Mouse (Mus musculus) liver, postnatal 0 days (tissue): ENCODE data around the gene Gm21970. TPM values are rescaled to one million over a fixed set of nuclear protein-coding genes. Genes with fewer than 3 reads are reported as not detected.
"Not testable (repeated sequence)": the region's sequence is repeated elsewhere in the genome, so short reads cannot be mapped to it uniquely, and the experiment has no call there.

Experiments used
- ATAC-seq: fragments of 200-750 bp; cut with Nextera tagmentation; 2 replicates; pipeline ENCODE4 v1.8.0; 2017; ENCODE audit warnings: mild to moderate bottlenecking, moderate library complexity
- DNase-seq: peaks from one replicate; pipeline ENCODE4 v3.0.0-alpha.2; 2016
- H3K27ac ChIP-seq: fragments of 300-500 bp; sonication (generic); 2 replicates; pipeline ENCODE4 v1.5.1; 2014; ENCODE audit warnings: antibody characterized with exemption, moderate library complexity, mild to moderate bottlenecking, low read depth
- H3K27me3 ChIP-seq: fragments of 300-500 bp; sonication (generic); 2 replicates; pipeline ENCODE4 v1.6.1; 2014; ENCODE audit warnings: low read length, control low read depth, mixed read lengths; ENCODE audit not compliant: insufficient read depth
- H3K36me3 ChIP-seq: fragments of 300-500 bp; sonication (generic); replicated peaks from 2 replicates; pipeline ENCODE4 v1.6.1; 2014; ENCODE audit warnings: mild to moderate bottlenecking, control low read depth, low read length, moderate library complexity, mixed read lengths; ENCODE audit not compliant: insufficient read depth
- H3K4me1 ChIP-seq: fragments of 300-500 bp; sonication (generic); 2 replicates; pipeline ENCODE4 v1.6.1; 2014; ENCODE audit warnings: antibody characterized with exemption, mild to moderate bottlenecking, control low read depth; ENCODE audit not compliant: insufficient read depth
- H3K4me2 ChIP-seq: fragments of 300-500 bp; sonication (generic); 2 replicates; pipeline ENCODE4 v1.6.1; 2014; ENCODE audit warnings: low read depth, mild to moderate bottlenecking, low read length, moderate library complexity, mixed read lengths
- H3K4me3 ChIP-seq: fragments of 300-500 bp; sonication (generic); 2 replicates; pipeline ENCODE4 v1.5.1; 2014; ENCODE audit warnings: low read depth, low read length
- H3K9ac ChIP-seq: fragments of 300-500 bp; sonication (generic); replicated peaks from 2 replicates; pipeline ENCODE4 v1.6.1; 2014; ENCODE audit warnings: mild to moderate bottlenecking, moderate library complexity
- H3K9me3 ChIP-seq: fragments of 300-500 bp; sonication (generic); 2 replicates; pipeline ENCODE4 v1.6.1; 2016; ENCODE audit warnings: mild to moderate bottlenecking, control low read depth, low read length, mixed read lengths
- CTCF ChIP-seq: sonication (generic); IDR thresholded peaks from 2 replicates; pipeline ENCODE4 v1.5.1; 2016; ENCODE audit warnings: antibody characterized with exemption, low read depth
- EP300 ChIP-seq: IDR thresholded peaks from 2 replicates; pipeline ENCODE4 v1.6.1; 2016; ENCODE audit warnings: antibody characterized with exemption, low read depth, mild to moderate bottlenecking
- WGBS: fragments of 180-500 bp; shearing (Covaris S2); extraction: QIAGEN DNeasy Blood & Tissue Kit; methylation state at CpG from one replicate; pipeline ENCODE4 v1.1.7; 2014; ENCODE audit not compliant: insufficient replicate concordance; 5-methylcytosine and 5-hydroxymethylcytosine counted together
- polyA plus RNA-seq: library from polyadenylated mRNA; unstranded; fragments of >200 nt; fragmentation: Nextera tagmentation; extraction: Ambion mirVana; gene quantifications from 2 replicates; pipeline ENCODE4 v1.2.1, GENCODE M21; 2015

Gene Gm21970
- polyA plus RNA-seq, 1 experiment from 2014 or later: not detected

GRCm38 (mm10) chr16:91428259-91428865, 36.8 kb downstream of the Gm21970 start:
- DNase-seq (no peak), ATAC-seq (no peak)
- H3K27ac ChIP-seq: no peak overlapping the region
- peaks cover 3% of the 10 kb centered on the region for H3K4me1 ChIP-seq
- TF ChIP-seq EP300 (no peak), CTCF (no peak)
- no peaks in the 10 kb centered on the region for H3K9me3 ChIP-seq
- H3K36me3 ChIP-seq: peaks cover 40% of the 10 kb centered on the region
- 80% methylated on average over 8 of the region's 8 CpGs for WGBS
- H3K9ac ChIP-seq: no peak overlapping the region
- no peaks in the 10 kb centered on the region for H3K27me3 ChIP-seq
- H3K4me3 ChIP-seq: no peak overlapping the region
- H3K4me2 ChIP-seq: no peak overlapping the region

- no peaks in the 10 kb centered on the region for H3K36me3 ChIP-seq
- no peak for ATAC-seq
- peaks cover 15% of the 10 kb centered on the region for H3K4me1 ChIP-seq
- H3K9me3 ChIP-seq: no peaks in the 10 kb centered on the region
- DNase-seq: no peak
- TF ChIP-seq EP300: no peak
- no peak for TF ChIP-seq CTCF
- H3K27me3 ChIP-seq: no peaks in the 10 kb centered on the region
- no peak overlapping the region for H3K4me3 ChIP-seq
- no peak overlapping the region for H3K9ac ChIP-seq
- 53% methylated on average over 5 of the region's 5 CpGs for WGBS
- H3K4me2 ChIP-seq: no peak overlapping the region
- H3K27ac ChIP-seq: no peak overlapping the region
These were observed 41.3 kb downstream of the Gm21970 start for GRCm38 (mm10) chr16:91432720-91433328.

- Histone ChIP-seq H3K27me3 (no peaks in the 10 kb centered on the region), H3K4me3 (no peak overlapping the region), H3K36me3 (no peaks in the 10 kb centered on the region), H3K4me2 (peak overlapping the region; percentile 14; the same call in 1 of the 2 replicates), H3K9ac (no peak overlapping the region), H3K4me1 (peaks cover 19% of the 10 kb centered on the region), H3K27ac (peak overlapping the region; percentile 31), H3K9me3 (no peaks in the 10 kb centered on the region)
- peak; percentile 76 for ATAC-seq
- peak; percentile 30 for DNase-seq
- 31% methylated on average over 8 of the region's 8 CpGs for WGBS
- TF ChIP-seq CTCF (no peak), EP300 (no peak)
These were observed 41.9 kb downstream of the Gm21970 start for GRCm38 (mm10) chr16:91433329-91433933.

GRCm38 (mm10) chr16:91434119-91434518, 42.6 kb downstream of the Gm21970 start:
- Histone ChIP-seq H3K27me3 (no peaks in the 10 kb centered on the region), H3K9ac (no peak overlapping the region), H3K36me3 (no peaks in the 10 kb centered on the region), H3K4me2 (no peak overlapping the region), H3K4me1 (peaks cover 22% of the 10 kb centered on the region), H3K9me3 (no peaks in the 10 kb centered on the region), H3K27ac (peak overlapping the region; percentile 31), H3K4me3 (no peak overlapping the region)
- no peak for ATAC-seq
- DNase-seq: no peak
- TF ChIP-seq EP300: no peak
- TF ChIP-seq CTCF: no peak
- WGBS: 57% methylated on average over 3 of the region's 3 CpGs

GRCm38 (mm10) chr16:91438081-91438480, 46.6 kb downstream of the Gm21970 start:
- H3K27me3 ChIP-seq: no peaks in the 10 kb centered on the region
- H3K4me3 ChIP-seq: no peak overlapping the region
- DNase-seq (no peak), ATAC-seq (no peak)
- no peaks in the 10 kb centered on the region for H3K9me3 ChIP-seq
- TF ChIP-seq EP300 (no peak), CTCF (no peak)
- WGBS: 50% methylated on average over 3 of the region's 3 CpGs
- peaks cover 50% of the 10 kb centered on the region for H3K4me1 ChIP-seq
- H3K36me3 ChIP-seq: no peaks in the 10 kb centered on the region
- no peak overlapping the region for H3K4me2 ChIP-seq
- 0 out of 2 replicates have a peak overlapping the region, but pooled peaks have one; percentile 39 for H3K27ac ChIP-seq
- 0 out of 2 replicates have a peak overlapping the region, but pooled peaks have one; percentile 6 for H3K9ac ChIP-seq

GRCm38 (mm10) chr16:91438599-91438998, 47.1 kb downstream of the Gm21970 start:
- H3K4me3 ChIP-seq, H3K9ac ChIP-seq, H3K4me2 ChIP-seq, H3K27me3 ChIP-seq, H3K9me3 ChIP-seq, H3K36me3 ChIP-seq, ATAC-seq, DNase-seq: not testable (repeated sequence)
- peaks cover 48% of the 10 kb centered on the region for H3K4me1 ChIP-seq
- WGBS: 94% methylated on average over 1 of the region's 1 CpGs
- 0 out of 2 replicates have a peak overlapping the region, but pooled peaks have one; percentile 39 for H3K27ac ChIP-seq
